ENCODE assay signal across 20 mouse cellular contexts in the genomic region with DNA sequence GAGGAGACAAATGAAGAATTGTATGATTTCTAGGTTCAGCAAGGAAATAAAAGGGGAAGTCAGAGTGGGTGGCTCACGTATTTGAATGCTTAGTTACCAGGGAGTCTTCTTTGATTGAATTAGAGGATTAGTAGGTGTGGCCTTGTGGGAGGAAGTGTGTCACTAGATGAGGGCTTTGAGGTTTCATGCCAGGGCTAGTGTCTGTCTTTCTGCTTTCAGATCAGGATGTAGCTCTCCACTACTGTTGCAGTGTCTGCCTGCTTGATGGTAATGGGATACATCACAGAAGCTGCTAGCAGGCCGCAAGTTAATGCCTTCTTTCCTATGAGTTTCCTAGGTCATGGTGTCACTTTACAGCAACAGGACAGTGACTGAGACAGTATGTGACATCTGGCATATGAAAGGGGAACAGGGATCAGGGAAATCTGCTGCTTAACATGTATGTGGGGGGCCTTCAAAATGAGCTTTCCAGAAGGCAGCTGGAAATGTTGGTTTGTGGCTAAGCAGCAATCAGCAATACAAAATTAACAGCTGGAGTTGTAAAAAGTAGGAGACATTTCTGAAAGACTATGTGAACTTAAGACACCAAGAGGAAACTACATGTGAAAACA. TPM values are rescaled to one million over a fixed set of nuclear protein-coding genes. Genes with fewer than 3 reads are reported as not detected.
DNase-seq lines count a peak whose midpoint lies in the region; ATAC-seq lines count a peak whose summit lies in the region.
"Had no signal": no experiment of that assay in that cellular context is flagged by ENCODE, and none has a peak within 500 bp of the region (broad histone marks: within the 10 kb centered on the region; RNA-seq: fewer than 3 reads in every experiment).

No protein-coding gene starts in this region.

- DNase-seq in embryonic facial prominence, embryonic 14.5 days (ENCODE audit: low spot score): peak; percentile 6
- no peak for DNase-seq in embryonic facial prominence, embryonic 10.5 days (ENCODE audit: low spot score)
- DNase-seq in thymus, postnatal 14 days: peak; percentile 9
- no peak for DNase-seq in thymus, postnatal 36 days
- DNase-seq in cerebellum, adult 9-11 months: no peak
- DNase-seq in left cerebral cortex, postnatal 36 days (ENCODE audit: low spot score in 2 of 2): no peak
- DNase-seq: cerebellum, adult 8-10 months; heart, postnatal 14 days; left cerebral cortex, postnatal 4 days had no signal

- intact Hi-C loops in left cerebral cortex, postnatal 36 days (cut with DNase I): no loop called here

- no peak overlapping the region for H3K4me2 ChIP-seq in embryonic facial prominence, embryonic 14.5 days (ENCODE audit: low read depth, low read length)
- no peak overlapping the region for H3K4me2 ChIP-seq in midbrain, embryonic 13.5 days (replicated peaks)
- H3K4me2 ChIP-seq: embryonic facial prominence, embryonic 12.5 days; liver, embryonic 15.5 days; neural tube, embryonic 12.5 days had no signal

- WGBS in embryonic facial prominence, embryonic 14.5 days: 29% methylated on average over 2 of the region's 2 CpGs
- WGBS in embryonic facial prominence, embryonic 10.5 days: 37% methylated on average over 2 of the region's 2 CpGs
- 45% methylated on average over 2 of the region's 2 CpGs for WGBS in midbrain, embryonic 13.5 days

- no peaks in the 10 kb centered on the region for H3K4me1 ChIP-seq in embryonic facial prominence, embryonic 14.5 days (ENCODE audit: control insufficient read depth, insufficient read depth, low read length)
- H3K4me1 ChIP-seq in embryonic facial prominence, embryonic 10.5 days: peaks cover 6% of the 10 kb centered on the region; the same call in 1 of the 2 replicates
- no peaks in the 10 kb centered on the region for H3K4me1 ChIP-seq in midbrain, embryonic 13.5 days (replicated peaks)
- H3K4me1 ChIP-seq: embryonic facial prominence, embryonic 12.5 days; liver, embryonic 15.5 days; neural tube, embryonic 12.5 days had no signal

- no peak overlapping the region for H3K27ac ChIP-seq in embryonic facial prominence, embryonic 14.5 days (replicated peaks; ENCODE audit: low read depth, low read length)
- no peak overlapping the region for H3K27ac ChIP-seq in embryonic facial prominence, embryonic 10.5 days (replicated peaks)
- no peak overlapping the region for H3K27ac ChIP-seq in midbrain, embryonic 13.5 days
- H3K27ac ChIP-seq: embryonic facial prominence, embryonic 12.5 days; layer of hippocampus, adult 2 months; liver, embryonic 15.5 days; midbrain, embryonic 10.5 days; neural tube, embryonic 12.5 days had no signal

- H3K9me3 ChIP-seq in embryonic facial prominence, embryonic 14.5 days (ENCODE audit: control insufficient read depth, low read length): no peaks in the 10 kb centered on the region
- no peaks in the 10 kb centered on the region for H3K9me3 ChIP-seq in embryonic facial prominence, embryonic 10.5 days
- no peaks in the 10 kb centered on the region for H3K9me3 ChIP-seq in midbrain, embryonic 13.5 days
- H3K9me3 ChIP-seq: embryonic facial prominence, embryonic 12.5 days; liver, embryonic 15.5 days; midbrain, embryonic 10.5 days; neural tube, embryonic 12.5 days had no signal

- H3K9ac ChIP-seq in embryonic facial prominence, embryonic 14.5 days (ENCODE audit: low read depth, low read length): no peak overlapping the region
- H3K9ac ChIP-seq in midbrain, embryonic 13.5 days (replicated peaks): no peak overlapping the region
- H3K9ac ChIP-seq: embryonic facial prominence, embryonic 12.5 days; liver, embryonic 15.5 days; neural tube, embryonic 12.5 days had no signal

- no peak overlapping the region for H3K4me3 ChIP-seq in embryonic facial prominence, embryonic 14.5 days (ENCODE audit: low read depth, low read length)
- no peak overlapping the region for H3K4me3 ChIP-seq in embryonic facial prominence, embryonic 10.5 days
- no peak overlapping the region for H3K4me3 ChIP-seq in midbrain, embryonic 13.5 days (replicated peaks)
- H3K4me3 ChIP-seq: embryonic facial prominence, embryonic 12.5 days; layer of hippocampus, adult 2 months; liver, embryonic 15.5 days; midbrain, embryonic 10.5 days; neural tube, embryonic 12.5 days had no signal

- H3K36me3 ChIP-seq in embryonic facial prominence, embryonic 14.5 days (ENCODE audit: control insufficient read depth, insufficient read depth, low read length): no peaks in the 10 kb centered on the region
- H3K36me3 ChIP-seq in embryonic facial prominence, embryonic 10.5 days (replicated peaks): no peaks in the 10 kb centered on the region
- H3K36me3 ChIP-seq in midbrain, embryonic 13.5 days: no peaks in the 10 kb centered on the region
- H3K36me3 ChIP-seq: embryonic facial prominence, embryonic 12.5 days; liver, embryonic 15.5 days; midbrain, embryonic 10.5 days; neural tube, embryonic 12.5 days had no signal

- ATAC-seq in embryonic facial prominence, embryonic 14.5 days (ENCODE audit: low read depth): no peak
- peak; percentile 99 for ATAC-seq in megakaryocyte, adult 5-6 weeks (ENCODE audit: poor library complexity, severe bottlenecking)
- no peak for ATAC-seq in midbrain, embryonic 13.5 days
- ATAC-seq: forebrain, embryonic 16.5 days; intestine, embryonic 16.5 days had no signal

- H3K27me3 ChIP-seq in embryonic facial prominence, embryonic 14.5 days (replicated peaks; ENCODE audit: control insufficient read depth, insufficient read depth, low read length): no peaks in the 10 kb centered on the region
- no peaks in the 10 kb centered on the region for H3K27me3 ChIP-seq in embryonic facial prominence, embryonic 10.5 days (replicated peaks; ENCODE audit: low read depth, poor library complexity, severe bottlenecking)
- H3K27me3 ChIP-seq in midbrain, embryonic 13.5 days: no peaks in the 10 kb centered on the region
- H3K27me3 ChIP-seq: embryonic facial prominence, embryonic 12.5 days; liver, embryonic 15.5 days; neural tube, embryonic 12.5 days had no signal

RNA-seq across cellular contexts. Expression of gene Zswim2, which starts 11.4 kb away (rescaled TPM):
- 0.53 TPM in 1 of 2 replicates, not detected in the other for polyA plus RNA-seq in embryonic facial prominence, embryonic 14.5 days (2014; fragmentation: Nextera tagmentation; extraction: Ambion mirVana)
- polyA plus RNA-seq in embryonic facial prominence, embryonic 10.5 days (2016; fragmentation: Nextera tagmentation; extraction: Ambion mirVana): not detected in 2 replicates
- not detected in 2 replicates for total RNA-seq in megakaryocyte, adult 5-6 weeks (2015)
- not detected in 2 replicates for total RNA-seq in megakaryocyte, adult 5-6 weeks (2017)
- total RNA-seq in left cerebral cortex, postnatal 36 days (2021): not detected
- not detected in 2 replicates for polyA plus RNA-seq in midbrain, embryonic 13.5 days (2015; fragmentation: Nextera tagmentation; extraction: Ambion mirVana)
- total RNA-seq: adrenal gland, postnatal 4 days; gastrocnemius, postnatal 4 days; heart, postnatal 14 days; layer of hippocampus, adult 2 months had no signal
- polyA plus RNA-seq: forebrain, embryonic 16.5 days; intestine, embryonic 16.5 days; liver, embryonic 15.5 days; midbrain, embryonic 10.5 days; neural tube, embryonic 12.5 days had no signal

RNA-seq across cellular contexts. Expression of gene Gm13698, which starts 25.9 kb away (rescaled TPM):
- polyA plus RNA-seq in embryonic facial prominence, embryonic 14.5 days (2014; fragmentation: Nextera tagmentation; extraction: Ambion mirVana): not detected in 2 replicates
- not detected in 2 replicates for polyA plus RNA-seq in embryonic facial prominence, embryonic 10.5 days (2016; fragmentation: Nextera tagmentation; extraction: Ambion mirVana)
- total RNA-seq in megakaryocyte, adult 5-6 weeks (2015): not detected in 2 replicates
- not detected in 2 replicates for total RNA-seq in megakaryocyte, adult 5-6 weeks (2017)
- total RNA-seq in left cerebral cortex, postnatal 36 days (2021): 1 to 10 TPM; 1.3 to 1.4 TPM
- not detected in 2 replicates for polyA plus RNA-seq in midbrain, embryonic 13.5 days (2015; fragmentation: Nextera tagmentation; extraction: Ambion mirVana)
- polyA plus RNA-seq: embryonic facial prominence, embryonic 12.5 days; forebrain, embryonic 16.5 days; intestine, embryonic 16.5 days; liver, embryonic 15.5 days; midbrain, embryonic 10.5 days; neural tube, embryonic 12.5 days had no signal

RNA-seq across cellular contexts. Expression of gene Gm13693, which starts 31.7 kb away (rescaled TPM):
- polyA plus RNA-seq in embryonic facial prominence, embryonic 14.5 days (2014; fragmentation: Nextera tagmentation; extraction: Ambion mirVana): not detected in 2 replicates
- polyA plus RNA-seq in embryonic facial prominence, embryonic 10.5 days (2016; fragmentation: Nextera tagmentation; extraction: Ambion mirVana): not detected in 2 replicates
- not detected in 2 replicates for total RNA-seq in megakaryocyte, adult 5-6 weeks (2015)
- not detected in 2 replicates for total RNA-seq in megakaryocyte, adult 5-6 weeks (2017)
- 1 to 10 TPM; 1.3 to 1.4 TPM for total RNA-seq in left cerebral cortex, postnatal 36 days (2021)
- polyA plus RNA-seq in midbrain, embryonic 13.5 days (2015; fragmentation: Nextera tagmentation; extraction: Ambion mirVana): not detected in 2 replicates
- polyA plus RNA-seq: embryonic facial prominence, embryonic 12.5 days; forebrain, embryonic 16.5 days; intestine, embryonic 16.5 days; liver, embryonic 15.5 days; midbrain, embryonic 10.5 days; neural tube, embryonic 12.5 days had no signal

RNA-seq across cellular contexts. Expression of gene Gm13695, which starts 37.5 kb away (rescaled TPM):
- not detected in 2 replicates for polyA plus RNA-seq in embryonic facial prominence, embryonic 14.5 days (2014; fragmentation: Nextera tagmentation; extraction: Ambion mirVana)
- polyA plus RNA-seq in embryonic facial prominence, embryonic 10.5 days (2016; fragmentation: Nextera tagmentation; extraction: Ambion mirVana): not detected in 2 replicates
- total RNA-seq in megakaryocyte, adult 5-6 weeks (2015): not detected in 2 replicates
- total RNA-seq in megakaryocyte, adult 5-6 weeks (2017): not detected in 2 replicates
- total RNA-seq in left cerebral cortex, postnatal 36 days (2021): 1 to 10 TPM; 1.3 to 1.4 TPM
- not detected in 2 replicates for polyA plus RNA-seq in midbrain, embryonic 13.5 days (2015; fragmentation: Nextera tagmentation; extraction: Ambion mirVana)
- total RNA-seq: adrenal gland, postnatal 4 days; gastrocnemius, postnatal 4 days; layer of hippocampus, adult 2 months; left cerebral cortex, postnatal 4 days had no signal
- polyA plus RNA-seq: embryonic facial prominence, embryonic 12.5 days; forebrain, embryonic 16.5 days; intestine, embryonic 16.5 days; liver, embryonic 15.5 days; midbrain, embryonic 10.5 days; neural tube, embryonic 12.5 days had no signal

RNA-seq across cellular contexts. Expression of gene Gm13696, which starts 43.3 kb away (rescaled TPM):
- polyA plus RNA-seq in embryonic facial prominence, embryonic 14.5 days (2014; fragmentation: Nextera tagmentation; extraction: Ambion mirVana): not detected in 2 replicates
- not detected in 2 replicates for polyA plus RNA-seq in embryonic facial prominence, embryonic 10.5 days (2016; fragmentation: Nextera tagmentation; extraction: Ambion mirVana)
- total RNA-seq in megakaryocyte, adult 5-6 weeks (2015): not detected in 2 replicates
- total RNA-seq in megakaryocyte, adult 5-6 weeks (2017): not detected in 2 replicates
- 1 to 10 TPM; 1.3 to 1.4 TPM for total RNA-seq in left cerebral cortex, postnatal 36 days (2021)
- polyA plus RNA-seq in midbrain, embryonic 13.5 days (2015; fragmentation: Nextera tagmentation; extraction: Ambion mirVana): not detected in 2 replicates
- polyA plus RNA-seq: embryonic facial prominence, embryonic 12.5 days; forebrain, embryonic 16.5 days; intestine, embryonic 16.5 days; liver, embryonic 15.5 days; midbrain, embryonic 10.5 days; neural tube, embryonic 12.5 days had no signal

Comparison
In these comparisons a context has a peak if more than half of its experiments do, and no peak if none do; other contexts are left out.
1. DNase-seq: peak in embryonic facial prominence, embryonic 14.5 days (single experiment) and thymus, postnatal 14 days (single experiment); none in embryonic facial prominence, embryonic 10.5 days (single experiment), thymus, postnatal 36 days (0 of 2), cerebellum, adult 9-11 months (single experiment) and left cerebral cortex, postnatal 36 days (0 of 2).